Mouse (Mus musculus): ENCODE measurements around the gene Olfr721-ps1. TPM values are rescaled to one million over a fixed set of nuclear protein-coding genes. Genes with fewer than 3 reads are reported as not detected.

Gene Olfr721-ps1
- polyA plus RNA-seq (2017; shearing (Covaris generic)), result not detected

DNA sequence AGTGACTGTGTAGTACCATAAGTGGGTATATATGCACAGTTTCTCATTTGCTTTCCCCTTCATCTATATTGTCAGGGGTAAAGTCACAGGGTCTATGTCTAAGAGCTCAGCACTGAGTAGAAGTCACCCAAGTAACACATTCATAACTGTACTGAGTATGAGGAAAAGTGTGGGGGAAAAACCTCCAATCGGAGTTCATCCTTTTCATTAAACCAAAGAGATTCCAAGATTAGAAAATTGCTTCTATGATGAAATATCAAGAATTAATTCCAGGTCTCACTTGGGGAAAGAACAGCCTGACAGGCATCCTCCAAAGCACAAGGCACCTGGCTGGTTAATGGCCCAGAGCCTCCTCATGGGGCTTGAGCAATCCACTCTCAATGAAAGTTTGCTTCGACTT lies at the start of gene Olfr721-ps1:
Gene Olfr721-ps1, plus strand, starts transcription at position 301 of the 400 bp plus-strand sequence.

Other genes starting within 250 kb of the Olfr721-ps1 start
- gene Olfr720, start 214.5 kb upstream of the Olfr721-ps1 start, polyA plus RNA-seq (2017; shearing (Covaris generic)), result not detected
- 0.14 TPM for gene Olfr31, start 78.5 kb upstream of the Olfr721-ps1 start, polyA plus RNA-seq (2017; shearing (Covaris generic))
- gene Il3ra, start 55.0 kb upstream of the Olfr721-ps1 start, polyA plus RNA-seq (2017; shearing (Covaris generic)), result 21.2 TPM

Measured in CD4-positive, CD25-positive, alpha-beta regulatory T cell, adult 9 weeks (primary cell).